Mouse (Mus musculus) kidney, postnatal 0 days (tissue): ENCODE measurements at regions not wholly inside any gene's neighbourhood (a gene's known extent, or its start where the extent isn't known, plus 50 kb on each side); places are given as distances from the start of the nearest gene placed in this dataset.

Experiments
- ATAC-seq: fragments of 200-750 bp; cut with Nextera tagmentation; replicated peaks from 2 replicates; pipeline ENCODE4 v1.8.0; 2017; ENCODE audit warnings: low read depth, moderate number of reproducible peaks, moderate TSS enrichment, moderate library complexity; ENCODE audit not compliant: low FRiP score
- DNase-seq: peaks from one replicate; pipeline ENCODE4 v3.0.0-alpha.2; 2016; ENCODE audit warnings: low spot score
- H3K27ac ChIP-seq: fragments of 300-500 bp; sonication (generic); 2 replicates; pipeline ENCODE4 v1.5.1; 2014; ENCODE audit warnings: mild to moderate bottlenecking
- H3K27me3 ChIP-seq: fragments of 300-500 bp; sonication (generic); 2 replicates; pipeline ENCODE4 v1.6.1; 2014; ENCODE audit warnings: low read length, mixed read lengths; ENCODE audit not compliant: insufficient read depth
- H3K36me3 ChIP-seq: fragments of 300-500 bp; sonication (generic); 2 replicates; pipeline ENCODE4 v1.6.1; 2014; ENCODE audit warnings: low read length, mixed read lengths; ENCODE audit not compliant: insufficient read depth
- H3K4me1 ChIP-seq: fragments of 300-500 bp; sonication (generic); replicated peaks from 2 replicates; pipeline ENCODE4 v1.6.1; 2014; ENCODE audit warnings: antibody characterized with exemption, low read length, mixed read lengths; ENCODE audit not compliant: insufficient read depth
- H3K4me2 ChIP-seq: fragments of 300-500 bp; sonication (generic); 2 replicates; pipeline ENCODE4 v1.6.1; 2014; ENCODE audit warnings: mild to moderate bottlenecking, low read length, moderate library complexity, mixed read lengths
- H3K4me3 ChIP-seq: fragments of 300-500 bp; sonication (generic); replicated peaks from 2 replicates; pipeline ENCODE4 v1.5.1; 2014; ENCODE audit warnings: low read depth, low read length
- H3K9ac ChIP-seq: fragments of 300-500 bp; sonication (generic); 2 replicates; pipeline ENCODE4 v1.6.1; 2014; ENCODE audit warnings: low read depth, low read length
- H3K9me3 ChIP-seq: fragments of 300-500 bp; sonication (generic); replicated peaks from 2 replicates; pipeline ENCODE4 v1.6.1; 2016; ENCODE audit warnings: low read length, inconsistent platforms, mixed read lengths
- CTCF ChIP-seq: IDR thresholded peaks from 2 replicates; pipeline ENCODE4 v1.5.1; 2016; ENCODE audit warnings: antibody characterized with exemption, low read depth, mild to moderate bottlenecking, moderate library complexity
- WGBS: fragments of 180-500 bp; shearing (Covaris S2); extraction: QIAGEN DNeasy Blood & Tissue Kit; methylation state at CpG from one replicate; pipeline ENCODE4 v1.1.7; 2014; 5-methylcytosine and 5-hydroxymethylcytosine counted together

GRCm38 (mm10) chr4:150708572-150708984, 56.6 kb upstream of the Slc45a1 start:
- Histone ChIP-seq H3K27ac (peak overlapping the region; percentile 88), H3K36me3 (no peaks in the 10 kb centered on the region), H3K4me2 (no peak overlapping the region), H3K4me3 (no peak overlapping the region), H3K9ac (no peak overlapping the region), H3K9me3 (no peaks in the 10 kb centered on the region), H3K4me1 (peaks cover 33% of the 10 kb centered on the region), H3K27me3 (no peaks in the 10 kb centered on the region)
- peak; percentile 74 for TF ChIP-seq CTCF
- 66% methylated on average over 4 of the region's 4 CpGs for WGBS
- DNase-seq = peak; percentile 82
- 0 out of 2 replicates have a peak, but pooled peaks have one; percentile 16 for ATAC-seq

- H3K27me3 ChIP-seq = no peaks in the 10 kb centered on the region
- ATAC-seq = peak; percentile 68
- no peak for TF ChIP-seq CTCF
- H3K4me3 ChIP-seq = no peak overlapping the region
- WGBS = 40% methylated on average over 20 of the region's 20 CpGs
- no peaks in the 10 kb centered on the region for H3K36me3 ChIP-seq
- peak overlapping the region; percentile 88 for H3K27ac ChIP-seq
- DNase-seq = peak; percentile 74
- peaks cover 28% of the 10 kb centered on the region for H3K4me1 ChIP-seq
- H3K9me3 ChIP-seq = no peaks in the 10 kb centered on the region
- H3K4me2 ChIP-seq = no peak overlapping the region
- H3K9ac ChIP-seq = no peak overlapping the region
These were observed 56.0 kb upstream of the Slc45a1 start for GRCm38 (mm10) chr4:150707725-150708571.

- 35% methylated on average over 19 of the region's 19 CpGs for WGBS
- H3K9me3 ChIP-seq = no peaks in the 10 kb centered on the region
- no peaks in the 10 kb centered on the region for H3K36me3 ChIP-seq
- TF ChIP-seq CTCF = no peak
- H3K27ac ChIP-seq = peak overlapping the region; percentile 88
- DNase-seq (peak; percentile 63), ATAC-seq (peak; percentile 52)
- H3K27me3 ChIP-seq = no peaks in the 10 kb centered on the region
- peaks cover 28% of the 10 kb centered on the region for H3K4me1 ChIP-seq
- H3K4me2 ChIP-seq = no peak overlapping the region
- H3K9ac ChIP-seq = peak overlapping the region; percentile 13; the same call in 1 of the 2 replicates
- no peak overlapping the region for H3K4me3 ChIP-seq
These were observed 55.1 kb upstream of the Slc45a1 start for GRCm38 (mm10) chr4:150706793-150707724.

GRCm38 (mm10) chr4:150706291-150706690, 54.3 kb upstream of the Slc45a1 start:
- no peaks in the 10 kb centered on the region for H3K27me3 ChIP-seq
- H3K4me3 ChIP-seq = no peak overlapping the region
- H3K9me3 ChIP-seq = no peaks in the 10 kb centered on the region
- H3K4me2 ChIP-seq = no peak overlapping the region
- 89% methylated on average over 7 of the region's 7 CpGs for WGBS
- peak overlapping the region; percentile 88 for H3K27ac ChIP-seq
- DNase-seq = no peak
- ATAC-seq = no peak
- 0 out of 2 replicates have a peak overlapping the region, but pooled peaks have one; percentile 13 for H3K9ac ChIP-seq
- TF ChIP-seq CTCF = no peak
- H3K4me1 ChIP-seq = peaks cover 28% of the 10 kb centered on the region
- H3K36me3 ChIP-seq = no peaks in the 10 kb centered on the region

- H3K27ac ChIP-seq = no peak overlapping the region
- no peaks in the 10 kb centered on the region for H3K36me3 ChIP-seq
- no peak overlapping the region for H3K4me3 ChIP-seq
- no peak overlapping the region for H3K4me2 ChIP-seq
- H3K4me1 ChIP-seq = peaks cover 13% of the 10 kb centered on the region
- H3K27me3 ChIP-seq = no peaks in the 10 kb centered on the region
- 94% methylated on average over 5 of the region's 5 CpGs for WGBS
- no peak for TF ChIP-seq CTCF
- H3K9ac ChIP-seq = no peak overlapping the region
- no peaks in the 10 kb centered on the region for H3K9me3 ChIP-seq
- no peak for ATAC-seq
- no peak for DNase-seq
These were observed 51.3 kb upstream of the Slc45a1 start for GRCm38 (mm10) chr4:150703266-150703665.
